Mouse (Mus musculus): ENCODE measurements around the gene Scamp5.
A peak's percentile ranks its signal among the peaks of the same experiment; 100 is the strongest.
"Not testable (repeated sequence)": the region's sequence is repeated elsewhere in the genome, so short reads cannot be mapped to it uniquely, and the experiment has no call there.

The Scamp5 gene

GRCm38 (mm10) chr9:57452624-57453462 lies 15.0 kb downstream of the Scamp5 start:
- no peak for DNase-seq (ENCODE audit: low spot score)

DNA sequence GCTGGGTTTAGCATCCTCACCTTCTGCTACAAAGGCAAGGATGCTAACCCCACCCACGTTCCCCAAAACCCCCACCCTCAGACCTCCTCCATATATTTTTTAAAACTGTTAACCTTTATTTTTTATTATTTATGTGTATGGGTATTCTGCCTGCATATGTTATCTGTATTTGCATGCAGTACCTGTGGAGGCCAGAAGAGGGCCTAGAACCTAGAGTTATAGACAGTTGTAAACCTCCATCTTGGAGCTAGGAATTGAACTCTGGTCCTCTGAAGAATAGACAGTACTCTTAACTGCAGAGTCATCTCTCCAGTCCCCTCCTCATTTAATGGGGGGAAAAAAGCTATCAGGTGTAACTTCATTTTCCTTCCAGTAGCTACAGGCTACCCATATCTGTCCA lies 18.1 kb downstream of the Scamp5 start:
- no peak for DNase-seq (ENCODE audit: low spot score)

GRCm38 (mm10) chr9:57440620-57441019 lies 27.2 kb downstream of the Scamp5 start:
- no peak for DNase-seq (ENCODE audit: low spot score)

- DNase-seq (ENCODE audit: low spot score) = peak; percentile 97
These were observed 28.2 kb downstream of the Scamp5 start, which contains the start of gene Ppcdc for GRCm38 (mm10) chr9:57439522-57440295. Gene Ppcdc, minus strand, starts transcription at chr9:57440124.

GRCm38 (mm10) chr9:57439083-57439482 lies 28.8 kb downstream of the Scamp5 start:
- no peak for DNase-seq (ENCODE audit: low spot score)

DNA sequence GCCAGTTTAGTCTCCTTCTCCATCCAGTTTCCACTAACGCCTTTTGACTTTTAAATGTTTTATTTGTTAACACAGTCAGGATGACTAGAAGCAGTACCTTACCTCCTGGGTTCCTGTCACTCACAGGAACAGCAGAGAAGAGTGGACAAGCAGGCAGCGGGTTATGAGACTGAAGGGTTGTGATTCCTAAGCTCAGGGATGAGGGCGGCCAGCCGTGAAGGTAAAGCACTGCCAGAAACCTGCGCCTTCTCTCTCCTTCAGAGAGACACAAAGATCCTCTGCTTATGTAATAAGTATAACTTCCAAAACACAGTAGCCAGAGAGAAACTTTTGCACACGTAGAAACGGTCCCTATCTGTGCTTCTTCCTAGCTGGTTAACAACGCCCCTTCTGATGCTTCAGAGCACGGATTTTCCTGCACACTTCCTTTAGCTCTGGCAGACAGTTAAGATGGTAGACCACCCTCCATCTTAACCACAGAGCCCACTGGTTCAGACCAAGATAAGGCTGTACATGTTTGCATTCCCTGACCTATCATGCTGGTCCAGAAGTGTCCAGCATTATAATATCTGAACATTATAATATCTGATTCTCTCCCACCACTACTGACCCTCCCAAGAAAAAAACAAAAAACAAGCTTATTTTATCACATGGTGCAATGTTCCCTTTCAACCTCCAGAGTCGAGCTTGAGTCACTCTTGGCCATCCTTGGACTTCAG lies 29.8 kb downstream of the Scamp5 start:
- no peak for DNase-seq (ENCODE audit: low spot score)

- no peak for DNase-seq (ENCODE audit: low spot score)
These were observed 31.7 kb downstream of the Scamp5 start for GRCm38 (mm10) chr9:57436166-57436565.

- no peak for DNase-seq (ENCODE audit: low spot score)
These were observed 33.3 kb downstream of the Scamp5 start for GRCm38 (mm10) chr9:57434405-57435165.

- peak; percentile 94 for DNase-seq (ENCODE audit: low spot score)
These were observed 34.5 kb downstream of the Scamp5 start for GRCm38 (mm10) chr9:57433097-57434032.

GRCm38 (mm10) chr9:57432480-57432879 lies 35.4 kb downstream of the Scamp5 start:
- no peak for DNase-seq (ENCODE audit: low spot score)

DNA sequence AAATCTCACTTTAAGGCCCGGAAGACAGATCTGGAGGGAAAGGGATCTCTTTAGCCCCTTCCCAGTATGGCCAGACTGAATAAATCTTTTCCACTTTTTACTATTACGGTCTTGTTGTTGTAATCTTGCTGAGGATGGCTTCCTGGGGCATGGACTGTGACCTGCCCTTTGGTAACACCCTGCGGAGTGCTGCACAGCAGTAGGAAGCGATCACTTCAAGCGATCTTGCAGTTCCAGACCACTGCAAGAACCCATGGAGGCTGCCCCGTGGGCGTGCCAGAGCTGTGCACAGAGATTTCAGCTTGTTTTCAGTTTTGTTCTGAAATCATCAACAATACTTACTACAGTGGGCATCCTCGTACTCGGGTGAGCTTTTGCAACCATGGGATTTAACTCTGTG lies 36.7 kb downstream of the Scamp5 start:
- DNase-seq (ENCODE audit: low spot score) = no peak

DNA sequence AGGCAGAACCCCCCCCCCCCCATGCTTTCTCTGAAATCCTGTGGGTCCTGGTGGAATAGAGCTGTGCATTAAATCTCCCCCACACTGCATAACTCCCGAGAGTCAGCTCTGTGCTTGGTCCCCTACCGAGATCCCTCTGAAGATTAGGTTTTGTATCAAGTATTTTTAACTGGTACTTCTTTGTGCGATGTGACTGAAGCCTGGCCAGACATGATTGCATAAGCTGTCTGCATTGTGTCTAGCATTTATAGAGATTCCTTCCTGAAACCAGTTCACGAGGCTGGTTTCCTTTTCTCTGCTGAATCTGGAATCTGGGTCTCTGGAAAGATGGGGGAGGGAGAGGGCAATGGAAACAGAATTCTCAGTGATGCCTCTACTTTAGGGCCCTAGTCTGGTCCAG lies 39.5 kb downstream of the Scamp5 start:
- DNase-seq (ENCODE audit: low spot score) = no peak

GRCm38 (mm10) chr9:57427937-57428336 lies 39.9 kb downstream of the Scamp5 start:
- DNase-seq (ENCODE audit: low spot score) = peak; percentile 27

DNA sequence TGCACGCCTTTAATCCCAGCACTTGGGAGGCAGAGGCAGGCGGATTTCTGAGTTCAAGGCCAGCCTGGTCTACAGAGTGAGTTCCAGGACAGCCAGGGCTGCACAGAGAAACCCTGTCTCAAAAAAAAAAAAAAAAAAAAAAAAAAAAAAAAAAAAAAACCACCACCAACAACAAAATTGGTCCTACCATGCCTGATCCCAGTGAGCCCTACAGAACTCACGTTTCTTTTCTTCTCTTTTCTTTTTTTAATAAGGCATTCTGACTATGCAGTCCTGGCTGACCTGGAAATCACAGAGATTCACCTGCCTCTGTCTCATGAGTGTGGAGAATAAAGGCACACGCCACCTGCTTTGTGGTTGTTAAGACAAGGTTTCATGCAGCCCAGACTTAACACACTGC lies 40.7 kb downstream of the Scamp5 start:
- not testable (repeated sequence) for DNase-seq (ENCODE audit: low spot score)

DNA sequence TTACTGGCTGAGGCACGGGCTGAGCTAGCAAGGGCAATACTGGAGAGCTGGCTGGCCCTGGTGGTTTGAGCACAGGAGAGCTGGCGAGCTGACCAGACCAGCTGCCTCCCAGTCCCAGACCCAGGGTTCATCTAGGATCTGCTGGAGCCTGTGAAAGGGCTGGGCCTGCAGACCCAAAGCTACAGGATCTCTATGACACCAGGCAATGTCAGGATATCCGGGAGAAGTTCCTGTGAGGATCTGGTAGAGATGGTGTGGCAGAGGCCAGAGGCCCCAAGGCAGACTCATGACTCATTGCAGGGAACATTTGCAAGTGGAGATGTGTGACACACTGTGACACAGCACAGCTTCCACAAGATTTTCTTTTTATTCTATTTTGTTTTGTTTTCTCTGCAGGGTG lies 42.7 kb downstream of the Scamp5 start:
- peak; percentile 67 for DNase-seq (ENCODE audit: low spot score)

DNA sequence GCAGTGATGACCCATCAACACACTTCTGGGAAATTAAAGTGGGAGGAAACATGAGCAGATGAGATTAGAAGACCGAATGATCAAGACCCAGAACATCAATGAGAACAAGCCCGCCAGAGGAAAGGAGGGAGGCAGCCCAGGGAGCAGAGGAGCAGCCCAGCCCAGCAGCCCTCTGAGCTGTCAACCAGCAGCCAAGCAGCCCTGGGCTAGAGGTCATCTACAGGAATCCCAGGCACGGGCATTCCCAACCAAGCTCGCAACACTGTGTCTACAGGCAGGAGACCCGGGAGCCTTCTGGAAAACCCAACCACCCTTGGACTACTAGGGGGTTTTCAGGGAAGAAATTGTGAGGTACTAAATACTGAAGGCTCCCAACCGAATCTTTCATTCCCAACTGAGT lies 43.8 kb downstream of the Scamp5 start:
- no peak for DNase-seq (ENCODE audit: low spot score)

- no peak for DNase-seq (ENCODE audit: low spot score)
These were observed 46.2 kb downstream of the Scamp5 start for GRCm38 (mm10) chr9:57421688-57422111.

DNA sequence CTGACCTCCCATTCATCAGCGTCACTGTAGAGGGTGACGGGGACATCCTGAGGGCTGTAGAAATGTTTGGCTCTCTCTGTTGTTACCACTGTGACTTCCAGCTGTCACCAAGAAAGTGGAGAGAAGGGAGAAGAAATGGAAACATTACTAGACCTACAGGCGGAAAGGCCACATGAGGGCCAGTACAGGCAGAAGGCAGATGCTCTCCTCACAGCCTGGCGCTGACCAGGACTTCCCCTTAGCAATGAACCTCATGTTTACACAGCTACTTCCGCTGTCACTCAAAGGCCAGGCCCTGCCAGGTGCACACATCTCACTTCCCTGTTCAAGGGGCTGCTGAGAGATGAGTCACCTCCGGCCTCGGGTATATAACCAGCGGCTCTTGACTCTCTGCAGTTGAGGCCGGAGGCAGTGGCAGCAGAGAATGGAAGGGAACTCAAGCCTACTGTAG lies 46.7 kb downstream of the Scamp5 start:
- peak; percentile 86 for DNase-seq (ENCODE audit: low spot score)

GRCm38 (mm10) chr9:57420321-57421120 lies 47.3 kb downstream of the Scamp5 start:
- peak; percentile 97 for DNase-seq (ENCODE audit: low spot score)

Measured in MN1 (cell line).